Mouse (Mus musculus): Measurements from ENCODE around the gene Zfp595. TPM values are rescaled to one million over a fixed set of nuclear protein-coding genes. Genes with fewer than 3 reads are reported as not detected.
"Not testable (repeated sequence)": the region's sequence is repeated elsewhere in the genome, so short reads cannot be mapped to it uniquely, and the experiment has no call there.

Zfp595 gene
- total and polyA plus RNA-seq, 3 experiments: 4.6 to 10.1 (median 6.4) TPM

- H3K27me3 ChIP-seq (replicated peaks); in situ Hi-C loops (cut with MboI; ENCODE audit: low pct_ligation_motif_present, low pct_unique_long_range_greater_than_20kb, low sequenced_read_pairs); H3K9ac ChIP-seq (ENCODE audit: insufficient read depth, low read depth); H3K4me3 ChIP-seq (replicated peaks in 1 of 3; ENCODE audit: low read depth in 2 of 3, low read length in 2 of 3, poor library complexity in 1 of 3); DNase-seq (ENCODE audit: extremely low read depth); H3K4me1 ChIP-seq (ENCODE audit: control insufficient read depth in 1 of 2, insufficient read depth in 2 of 2); H3K9me3 ChIP-seq (replicated peaks; ENCODE audit: low read length); H3K79me2 ChIP-seq (replicated peaks; ENCODE audit: control insufficient read depth, extremely low read depth, insufficient read depth, poor library complexity, severe bottlenecking); H3K27ac ChIP-seq (ENCODE audit: insufficient read depth, low read depth); dilution Hi-C loops (cut with MboI; ENCODE audit: extremely low pct_ligation_motif_present, extremely low pct_unique_long_range_greater_than_20kb, low sequenced_read_pairs): not testable (repeated sequence)
- TF ChIP-seq CTCF (conservative IDR thresholded peaks at IDR 0.05 in 1 of 2, IDR thresholded peaks at IDR 0.05 in 1 of 2; ENCODE audit: low read depth in 2 of 2, low read length in 2 of 2): peak in 1 of 2 experiments; percentile 35; a peak in 2 of 4 replicates
- peak overlapping the region; percentile 9; the same call in 1 of the 2 replicates for H3K4me2 ChIP-seq (ENCODE audit: insufficient read depth, low read depth, poor library complexity, severe bottlenecking)
- H3K36me3 ChIP-seq (replicated peaks in 1 of 2; ENCODE audit: control insufficient read depth in 1 of 2, insufficient read depth in 1 of 2, low read length in 1 of 2): peaks cover 6 to 12% of the 10 kb centered on the region in 2 experiments
Measured at GRCm38 (mm10) chr13:67376255-67376654, 43.9 kb upstream of the Zfp595 start.

- H3K9me3 ChIP-seq (replicated peaks; ENCODE audit: low read length); H3K79me2 ChIP-seq (replicated peaks; ENCODE audit: control insufficient read depth, extremely low read depth, insufficient read depth, poor library complexity, severe bottlenecking); H3K4me1 ChIP-seq (ENCODE audit: control insufficient read depth in 1 of 2, insufficient read depth in 2 of 2); in situ Hi-C loops (cut with MboI; ENCODE audit: low pct_ligation_motif_present, low pct_unique_long_range_greater_than_20kb, low sequenced_read_pairs); dilution Hi-C loops (cut with MboI; ENCODE audit: extremely low pct_ligation_motif_present, extremely low pct_unique_long_range_greater_than_20kb, low sequenced_read_pairs); H3K27me3 ChIP-seq (replicated peaks): not testable (repeated sequence)
- DNase-seq (ENCODE audit: extremely low read depth): peak; percentile 88
- H3K4me3 ChIP-seq (replicated peaks in 1 of 3; ENCODE audit: low read depth in 2 of 3, low read length in 2 of 3, poor library complexity in 1 of 3): peak within 1 kb of the TSS; percentile 63 to 90 (median 90)
- H3K27ac ChIP-seq (ENCODE audit: insufficient read depth, low read depth): peak within 1 kb of the TSS; percentile 73
- peaks cover 8 to 16% of the 10 kb centered on the region in 2 experiments for H3K36me3 ChIP-seq (replicated peaks in 1 of 2; ENCODE audit: control insufficient read depth in 1 of 2, insufficient read depth in 1 of 2, low read length in 1 of 2)
- TF ChIP-seq JUND (conservative IDR thresholded peaks at IDR 0.05; ENCODE audit: low read depth, low read length): 0 out of 2 replicates have a peak, but pooled peaks have one; percentile 27
- peak; percentile 90 for TF ChIP-seq ELF1 (IDR thresholded peaks at IDR 0.05; ENCODE audit: low read depth, low read length)
- peak; percentile 38; the same call in 1 of the 2 replicates for TF ChIP-seq MAFK (IDR thresholded peaks at IDR 0.05; ENCODE audit: insufficient replicate concordance, low read length)
- peak; percentile 87; the same call in 1 of the 2 replicates for TF ChIP-seq KAT2A (IDR thresholded peaks at IDR 0.05; ENCODE audit: insufficient replicate concordance, low read length)
- TF ChIP-seq POLR2AphosphoS2 (IDR thresholded peaks at IDR 0.05; ENCODE audit: low read depth, low read length): peak; percentile 51; the same call in 1 of the 2 replicates
- TF ChIP-seq IRF4 (IDR thresholded peaks at IDR 0.05; ENCODE audit: low read depth, low read length): peak; percentile 84
- TF ChIP-seq TCF12 (IDR thresholded peaks at IDR 0.05; ENCODE audit: low read depth, low read length): peak; percentile 83
- peak; percentile 41; the same call in 1 of the 2 replicates for TF ChIP-seq E2F4 (IDR thresholded peaks at IDR 0.05; ENCODE audit: insufficient replicate concordance, low read depth, low read length)
- 0 out of 2 replicates have a peak, but pooled peaks have one; percentile 34 for TF ChIP-seq RCOR1 (conservative IDR thresholded peaks at IDR 0.05; ENCODE audit: low read depth, low read length)
- peak; percentile 98 for TF ChIP-seq CHD1 (IDR thresholded peaks at IDR 0.05; ENCODE audit: low read depth, low read length)
- peak; percentile 82 for TF ChIP-seq NELFE (IDR thresholded peaks at IDR 0.05; ENCODE audit: low read depth, low read length)
- peak; percentile 62; the same call in 1 of the 2 replicates for TF ChIP-seq MYC (IDR thresholded peaks at IDR 0.05; ENCODE audit: low read depth, low read length)
- peak; percentile 49; the same call in 1 of the 2 replicates for TF ChIP-seq CHD2 (IDR thresholded peaks at IDR 0.05; ENCODE audit: low read length)
- TF ChIP-seq TBP (conservative IDR thresholded peaks at IDR 0.05; ENCODE audit: low read depth, low read length): peak; percentile 74; the same call in 1 of the 2 replicates
- TF ChIP-seq NRF1 (IDR thresholded peaks at IDR 0.05; ENCODE audit: low read depth, low read length): 0 out of 2 replicates have a peak, but pooled peaks have one; percentile 33
- peak; percentile 94 for TF ChIP-seq HCFC1 (IDR thresholded peaks at IDR 0.05; ENCODE audit: low read depth, low read length)
- 0 out of 2 replicates have a peak, but pooled peaks have one; percentile 36 for TF ChIP-seq BHLHE40 (IDR thresholded peaks at IDR 0.05; ENCODE audit: low read depth, low read length)
- TF ChIP-seq ZMIZ1 (IDR thresholded peaks at IDR 0.05; ENCODE audit: low read depth, low read length): peak; percentile 71
- 0 out of 2 replicates have a peak, but pooled peaks have one; percentile 37 for TF ChIP-seq MAX (IDR thresholded peaks at IDR 0.05; ENCODE audit: low read length)
- TF ChIP-seq MXI1 (IDR thresholded peaks at IDR 0.05; ENCODE audit: low read depth, low read length): peak; percentile 67
- peak; percentile 75 for TF ChIP-seq POLR2A (IDR thresholded peaks at IDR 0.05; ENCODE audit: low read depth, low read length)
- peak; percentile 21; the same call in 1 of the 2 replicates for TF ChIP-seq GABPA (IDR thresholded peaks at IDR 0.05; ENCODE audit: insufficient replicate concordance, low read depth, low read length)
- peak; percentile 88 for TF ChIP-seq SIN3A (IDR thresholded peaks at IDR 0.05; ENCODE audit: low read length)
- TF ChIP-seq MEF2A (IDR thresholded peaks at IDR 0.05; ENCODE audit: borderline replicate concordance, low read depth, low read length): peak; percentile 42; the same call in 1 of the 2 replicates
- peak within 1 kb of the TSS; percentile 86 for H3K9ac ChIP-seq (ENCODE audit: insufficient read depth, low read depth)
- H3K4me2 ChIP-seq (ENCODE audit: insufficient read depth, low read depth, poor library complexity, severe bottlenecking): peak within 1 kb of the TSS; percentile 90
Measured at GRCm38 (mm10) chr13:67375050-67375911, 42.9 kb upstream of the Zfp595 start, which contains the start of the genes Gm28041 and Zfp456. Gene Gm28041, minus strand, starts transcription at chr13:67375733. Gene Zfp456, minus strand, starts transcription at chr13:67375810.
